Mouse (Mus musculus) spleen, postnatal 14 days (tissue): Measurements from ENCODE around the gene Bbx.

Experiments used
- DNase-seq, 2 experiments: peaks; one replicate each; pipeline ENCODE4 v3.0.0; 2021 to 2022; ENCODE audit warnings: low spot score in 2 of 2

Bbx gene

DNA sequence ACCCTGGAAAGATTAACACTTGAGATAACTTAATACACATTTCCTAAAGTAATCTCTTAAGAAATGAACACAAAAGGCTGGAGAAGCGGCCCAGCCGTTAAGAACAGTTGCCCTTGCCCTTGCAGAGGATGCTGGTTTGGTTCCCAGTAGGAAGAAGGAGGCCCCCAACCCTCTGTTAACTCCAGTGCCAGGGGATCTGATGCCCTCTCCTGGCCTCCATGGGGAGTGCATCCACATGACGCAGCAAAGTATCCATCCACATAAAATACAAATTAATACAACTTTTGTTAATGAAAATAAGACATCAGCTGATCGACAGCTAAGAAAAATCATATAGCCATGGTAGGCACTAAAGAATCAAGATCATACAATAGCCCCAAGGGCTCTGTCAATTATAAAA is 33.6 kb downstream of the Bbx start:
- no peak for DNase-seq

DNA sequence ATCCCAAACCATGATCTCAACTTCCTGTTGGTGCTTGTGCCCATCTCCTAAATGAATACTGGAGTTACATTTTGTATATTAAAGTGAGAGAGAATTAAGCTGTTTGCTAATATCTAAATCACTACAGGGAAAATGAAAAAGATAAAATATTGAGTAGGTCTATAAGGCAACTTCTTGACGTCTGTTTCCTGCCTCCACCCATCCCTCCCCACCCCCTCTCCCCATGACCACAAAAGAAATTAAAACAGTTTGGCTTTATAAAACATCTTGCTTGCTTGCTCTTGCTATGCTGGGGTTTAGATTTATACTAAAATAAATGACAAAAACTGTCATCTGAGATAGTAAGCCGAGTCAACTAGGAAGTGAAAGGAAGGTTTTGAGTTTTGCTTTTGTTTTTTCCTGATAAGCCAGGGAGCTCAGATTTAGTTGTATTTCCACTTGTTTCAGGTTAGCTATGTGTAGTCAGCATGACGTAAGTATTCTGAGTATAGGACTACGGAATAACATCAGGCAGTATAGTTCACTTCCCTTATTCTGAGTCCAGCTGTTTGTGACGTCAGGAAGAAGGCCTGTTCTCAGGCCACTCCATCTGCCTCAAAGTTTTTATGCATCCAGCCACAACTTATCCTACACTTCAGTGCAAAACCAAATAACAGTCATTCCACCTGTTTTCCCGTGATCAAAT is 36.1 kb downstream of the Bbx start:
- no peak for DNase-seq

DNA sequence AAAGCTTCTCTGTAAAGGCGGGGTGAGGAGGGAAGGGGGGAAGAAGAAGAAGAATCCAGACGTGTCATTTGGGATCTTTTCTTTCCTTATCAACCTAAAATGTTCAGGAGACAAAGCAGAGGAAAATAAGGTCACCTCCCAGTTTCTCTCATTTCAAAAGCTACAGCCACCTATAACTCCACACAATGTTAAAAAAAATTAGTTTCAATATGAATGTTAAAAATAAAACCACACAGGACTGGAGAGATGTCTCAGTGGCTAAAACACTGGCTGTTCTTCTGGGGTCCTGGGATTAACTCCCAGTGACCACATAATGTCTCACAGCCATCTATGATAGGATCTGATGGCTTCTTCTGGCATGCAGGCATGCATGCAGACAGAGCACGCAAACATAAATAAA is 43.7 kb downstream of the Bbx start:
- no peak for DNase-seq

DNA sequence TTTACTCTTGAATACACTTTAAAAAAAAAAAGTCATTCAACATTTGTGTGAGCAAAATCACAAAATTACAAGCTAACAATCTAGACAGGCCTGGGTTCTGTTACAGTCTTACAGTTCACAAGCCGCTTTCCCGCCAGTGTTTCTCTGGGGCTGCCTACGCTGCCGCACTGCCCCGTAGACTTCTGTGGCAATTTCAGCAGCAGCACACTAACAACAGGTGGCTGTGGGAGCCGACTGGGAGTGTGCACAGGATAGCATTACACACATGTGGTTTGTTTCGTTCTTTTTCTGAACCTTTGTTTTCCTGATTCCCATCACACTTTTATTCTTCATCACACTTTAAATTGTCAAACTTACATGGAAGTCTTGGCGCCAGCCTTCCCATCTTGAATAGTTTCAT is 48.6 kb downstream of the Bbx start:
- DNase-seq = no peak

DNA sequence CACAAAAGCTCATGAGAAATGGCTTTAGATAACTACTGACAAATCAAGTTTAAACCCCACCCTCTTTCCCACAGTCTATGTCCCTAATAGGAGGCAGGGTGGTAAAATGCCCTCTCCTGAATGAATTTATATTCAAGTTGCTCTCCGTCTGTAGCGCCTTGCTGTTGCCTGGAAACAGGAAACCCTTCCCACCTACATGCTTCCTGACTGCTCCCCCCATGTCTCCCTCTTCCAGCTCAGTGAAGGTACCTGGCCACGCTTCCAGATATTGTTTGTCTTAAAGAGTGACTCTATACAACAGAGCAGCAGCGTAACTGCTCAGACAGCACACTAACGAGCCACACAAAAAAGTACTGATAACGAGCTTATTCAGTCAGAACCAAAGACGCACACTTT is 50.8 kb downstream of the Bbx start:
- no peak for DNase-seq

DNA sequence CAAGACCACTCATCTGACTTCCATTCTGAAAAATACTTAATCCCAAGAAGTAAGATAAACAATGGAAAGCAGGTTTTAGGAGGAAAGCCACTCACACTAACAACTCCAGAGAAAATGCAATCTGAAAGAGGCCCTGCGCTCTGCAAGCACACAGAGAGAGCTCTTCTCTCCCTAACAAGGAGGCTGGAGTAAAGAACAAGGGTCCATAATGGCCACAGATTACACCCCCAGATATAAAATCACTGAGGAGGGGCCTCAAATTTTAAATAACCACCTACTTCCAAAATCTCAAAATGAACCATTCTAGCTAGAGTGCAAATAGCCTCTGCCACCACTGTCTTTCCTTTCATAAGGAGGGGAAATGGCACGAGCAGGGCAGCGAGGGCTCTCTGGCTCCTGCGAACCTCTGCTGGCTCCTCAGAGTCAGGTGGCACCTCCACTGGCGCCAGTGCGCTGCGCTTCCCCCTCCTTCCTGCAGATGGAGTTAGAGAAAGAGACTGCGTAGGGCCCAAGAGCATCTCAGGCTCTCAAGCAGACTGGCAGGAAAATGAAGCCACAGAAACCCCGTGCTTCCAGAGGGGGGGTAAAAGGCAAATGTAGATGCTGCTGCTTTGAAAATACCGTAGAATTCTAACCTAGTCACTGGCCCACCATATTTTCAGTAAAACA is 51.4 kb downstream of the Bbx start:
- DNase-seq = peak; percentile 16 to 44

DNA sequence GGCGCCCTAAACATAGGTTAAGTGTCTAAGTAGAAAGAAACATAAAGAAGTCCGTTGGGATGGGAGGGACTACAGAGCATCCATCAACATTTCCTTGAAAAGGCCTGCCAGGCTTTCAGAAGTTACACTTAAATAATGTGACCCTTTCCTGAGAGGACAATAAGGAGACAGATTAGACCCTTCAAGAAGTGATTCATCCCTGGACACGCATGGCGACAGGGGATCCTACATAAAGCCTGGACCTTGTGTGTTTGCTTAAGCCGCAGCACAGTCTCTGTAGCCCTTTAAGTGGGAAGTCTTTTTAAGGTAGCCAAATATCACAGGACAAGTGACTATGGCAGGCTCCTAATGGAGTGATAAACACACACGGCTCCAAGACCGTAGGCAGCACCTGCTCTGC is 52.0 kb downstream of the Bbx start:
- no peak for DNase-seq

GRCm38 (mm10) chr16:50374611-50375010 is 57.6 kb downstream of the Bbx start:
- peak in 1 of 2 experiments; percentile 27 for DNase-seq

DNA sequence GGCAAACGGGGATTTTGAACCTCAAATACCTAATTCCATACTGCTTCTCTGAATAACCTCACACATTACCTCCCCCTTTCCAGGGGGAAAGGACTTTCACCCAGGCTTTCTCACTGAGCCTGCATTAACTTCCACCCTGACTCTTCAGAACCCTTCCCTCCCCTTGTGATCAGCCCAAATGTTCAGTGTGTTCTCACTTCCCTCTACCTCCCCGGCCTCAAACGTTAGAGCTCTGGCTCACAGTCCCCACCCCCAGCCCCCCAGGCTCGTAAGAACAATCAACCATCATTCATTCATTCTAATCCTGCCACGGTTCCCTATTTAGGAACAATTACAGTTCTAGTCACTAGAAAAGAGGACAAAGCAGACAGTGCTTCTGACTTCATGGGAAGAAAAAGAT is 58.5 kb downstream of the Bbx start:
- DNase-seq = no peak

- DNase-seq = no peak
These were observed 59.6 kb downstream of the Bbx start for GRCm38 (mm10) chr16:50372543-50372942.

GRCm38 (mm10) chr16:50371460-50371859 is 60.7 kb downstream of the Bbx start:
- no peak for DNase-seq

DNA sequence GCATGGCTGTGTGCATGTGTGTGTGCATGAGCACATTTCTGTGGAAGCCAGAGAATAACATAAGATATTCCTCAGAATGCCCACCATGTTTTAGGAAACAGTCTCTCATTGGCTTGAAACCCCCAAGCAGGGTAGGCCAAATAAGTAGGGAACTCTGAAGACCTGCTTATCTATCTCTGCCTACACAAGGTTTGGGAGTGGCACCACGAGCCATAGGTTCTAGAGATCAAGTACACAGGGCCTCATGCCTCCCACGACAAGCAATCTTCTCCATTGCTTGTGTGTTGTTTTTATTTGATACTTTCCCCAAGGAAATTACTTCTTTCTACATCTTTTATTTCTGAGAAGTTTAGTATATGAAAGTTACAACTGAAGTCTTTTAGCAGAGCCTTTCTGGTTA is 61.8 kb downstream of the Bbx start:
- no peak for DNase-seq

DNA sequence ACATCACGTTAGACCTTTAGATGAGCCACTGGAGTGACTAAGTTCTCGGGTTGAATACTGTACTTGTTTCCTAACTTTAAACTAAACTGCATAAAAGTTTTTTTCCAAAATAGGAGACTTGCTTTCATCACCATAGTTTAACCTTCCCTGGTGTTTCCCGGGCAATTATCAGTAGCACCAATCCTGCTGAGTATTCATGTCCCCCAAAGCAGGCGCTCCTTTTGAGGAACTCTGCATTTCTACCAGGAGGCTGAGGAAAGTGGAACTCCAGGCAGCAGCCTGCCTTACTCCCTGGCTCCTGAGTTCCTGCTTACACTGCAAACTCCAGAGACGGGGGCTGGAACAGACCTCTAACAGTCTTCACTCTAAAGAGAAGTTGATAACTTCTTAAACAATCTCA is 65.6 kb downstream of the Bbx start:
- DNase-seq = no peak

DNA sequence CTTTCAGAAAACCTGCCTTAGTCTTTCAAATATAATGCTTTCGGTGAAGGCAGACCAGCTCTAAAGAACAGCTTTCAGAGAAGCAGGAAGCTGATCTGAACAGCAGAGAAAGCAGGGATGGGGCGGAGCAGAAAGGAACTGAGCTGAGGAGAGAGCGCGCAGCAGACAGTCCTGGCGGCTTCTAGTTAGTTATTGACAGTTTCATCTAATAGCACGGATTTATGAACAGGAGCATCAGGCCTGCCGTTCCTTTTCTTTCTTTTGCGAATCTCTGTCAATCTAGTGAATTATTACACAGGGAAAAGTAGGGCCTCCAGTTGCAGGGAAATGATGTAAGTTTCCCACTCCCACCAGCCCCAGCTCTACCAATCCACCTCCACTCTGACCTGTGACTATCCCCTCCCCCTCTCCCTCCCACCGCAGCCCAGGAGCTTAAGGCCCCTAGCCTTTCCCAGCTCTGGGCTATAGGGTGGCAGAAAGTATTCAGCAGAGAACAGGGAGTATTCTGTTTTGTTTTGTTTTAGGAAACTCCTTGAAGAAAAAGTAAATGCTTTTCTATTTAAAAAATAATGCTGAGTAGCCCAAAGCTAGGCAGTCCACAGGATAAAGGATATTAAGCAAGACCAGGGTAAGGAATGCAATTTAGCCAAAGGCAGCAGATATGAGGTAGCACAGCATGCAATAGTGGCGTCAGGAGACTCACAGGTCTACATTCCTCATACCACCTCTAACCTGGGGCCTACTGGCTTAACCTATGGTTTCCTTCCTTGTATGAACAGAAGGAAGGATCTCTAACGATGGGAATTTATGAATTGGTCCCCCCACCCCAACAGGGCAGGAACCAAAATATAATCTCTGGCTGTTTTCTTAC is 67.8 kb downstream of the Bbx start:
- no peak for DNase-seq

GRCm38 (mm10) chr16:50363443-50364188 is 68.6 kb downstream of the Bbx start:
- no peak for DNase-seq

DNA sequence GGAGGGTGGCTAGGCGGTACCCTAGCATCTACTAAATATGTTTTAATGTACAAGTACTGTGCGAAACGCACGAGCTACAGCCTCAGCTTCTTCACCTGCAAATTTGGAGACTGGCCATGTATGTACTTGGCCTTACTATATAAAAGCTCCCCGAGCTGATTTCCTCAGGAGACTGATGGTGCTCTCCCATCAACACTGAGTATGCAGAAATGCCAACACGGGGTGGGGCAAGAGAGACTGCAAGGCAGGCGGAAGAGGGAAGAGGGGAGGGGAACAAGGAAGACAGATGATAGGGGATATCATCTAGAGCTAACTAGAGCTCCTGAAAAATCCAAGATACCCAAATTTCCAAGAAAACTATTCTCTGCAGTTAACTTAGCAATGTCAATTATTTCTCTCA is 71.6 kb downstream of the Bbx start:
- DNase-seq = no peak

DNA sequence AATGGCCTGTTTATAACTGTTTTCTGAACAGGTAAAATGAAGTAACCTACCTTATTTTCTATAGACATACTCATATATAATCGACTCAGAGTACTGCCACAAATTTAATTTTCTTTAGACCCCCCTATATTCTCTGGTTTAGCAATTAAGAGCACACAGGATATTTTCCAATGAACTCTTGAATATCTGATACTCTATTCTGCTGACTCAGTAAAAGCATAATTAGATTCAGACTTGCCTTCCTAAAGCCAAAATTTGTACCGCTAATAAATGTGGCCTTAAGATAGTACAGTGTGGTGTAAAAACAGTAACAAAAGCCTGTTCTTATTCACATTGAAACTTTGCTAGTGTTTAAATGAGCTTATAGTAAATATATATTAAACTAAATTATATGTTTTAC is 102.5 kb downstream of the Bbx start:
- DNase-seq = no peak

DNA sequence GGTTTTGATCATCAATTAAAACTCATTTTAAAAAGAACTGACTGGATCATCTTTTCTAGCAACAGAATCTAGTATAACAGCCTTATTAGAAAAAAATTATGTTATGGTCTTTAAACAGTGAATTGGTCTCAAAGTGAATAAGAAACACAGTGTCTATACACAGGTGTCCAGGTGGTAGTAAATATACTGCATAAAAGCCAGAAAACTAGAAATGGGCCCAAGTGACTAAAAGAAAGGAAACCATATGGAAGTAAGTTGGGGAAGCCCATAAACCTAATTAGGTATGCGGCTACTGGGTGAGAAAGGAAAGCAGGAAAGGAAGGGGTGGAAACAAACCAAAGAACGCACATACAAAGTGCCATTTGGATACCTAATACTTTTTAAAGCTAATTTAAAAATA is 107.4 kb downstream of the Bbx start:
- no peak for DNase-seq

- DNase-seq = no peak
These were observed 107.9 kb downstream of the Bbx start for GRCm38 (mm10) chr16:50324292-50324691.

GRCm38 (mm10) chr16:50321368-50321767 is 110.8 kb downstream of the Bbx start:
- no peak for DNase-seq

DNA sequence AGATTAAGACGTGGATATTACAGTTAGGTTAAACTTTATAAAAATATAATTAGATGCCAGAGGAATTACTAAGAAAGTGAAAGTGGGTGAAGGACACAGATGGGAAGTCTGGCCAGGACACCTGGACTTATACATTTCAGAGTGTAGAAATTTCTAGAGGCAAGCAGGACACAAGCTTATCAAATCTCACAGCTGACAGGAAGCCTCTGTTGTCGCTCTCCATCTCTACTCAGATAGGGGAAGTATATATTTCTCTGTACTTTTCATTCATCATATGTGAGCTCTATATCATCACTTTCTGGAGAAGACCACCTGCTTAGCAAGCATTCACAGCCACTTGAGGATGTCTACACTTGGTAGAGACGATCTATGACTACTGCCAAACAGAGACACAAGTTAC is 113.9 kb downstream of the Bbx start:
- no peak for DNase-seq

GRCm38 (mm10) chr16:50315349-50315969 is 116.7 kb downstream of the Bbx start:
- DNase-seq = no peak
